Mouse (Mus musculus) hindbrain, embryonic 10.5 days (tissue): Measurements from ENCODE around the gene Olfr5. TPM values are rescaled to one million over a fixed set of nuclear protein-coding genes. Genes with fewer than 3 reads are reported as not detected.
"Not testable (repeated sequence)": the region's sequence is repeated elsewhere in the genome, so short reads cannot be mapped to it uniquely, and the experiment has no call there.

Experiments used
- DNase-seq: peaks from one replicate; pipeline ENCODE4 v3.0.0-alpha.2; 2017; ENCODE audit warnings: low spot score
- H3K27ac ChIP-seq: fragments of 300-500 bp; sonication (generic); 2 replicates; pipeline ENCODE4 v1.5.1; 2016; ENCODE audit warnings: mild to moderate bottlenecking, moderate library complexity
- H3K27me3 ChIP-seq: fragments of 300-500 bp; sonication (generic); 2 replicates; pipeline ENCODE4 v1.6.1; 2016; ENCODE audit warnings: mild to moderate bottlenecking; ENCODE audit not compliant: poor library complexity, insufficient read depth, severe bottlenecking
- H3K36me3 ChIP-seq: fragments of 300-500 bp; sonication (generic); 2 replicates; pipeline ENCODE4 v1.6.1; 2016; ENCODE audit warnings: mild to moderate bottlenecking, moderate library complexity
- H3K4me1 ChIP-seq: fragments of 300-500 bp; sonication (generic); replicated peaks from 2 replicates; pipeline ENCODE4 v1.6.1; 2016; ENCODE audit warnings: mild to moderate bottlenecking
- H3K4me3 ChIP-seq: fragments of 300-500 bp; sonication (generic); 2 replicates; pipeline ENCODE4 v1.5.1; 2016; ENCODE audit warnings: mild to moderate bottlenecking, moderate library complexity
- H3K9me3 ChIP-seq: fragments of 300-500 bp; sonication (generic); 2 replicates; pipeline ENCODE4 v1.6.1; 2016; ENCODE audit warnings: mild to moderate bottlenecking, moderate library complexity
- WGBS: fragments of 180-500 bp; shearing (Covaris S2); methylation state at CpG from one replicate; pipeline ENCODE4 v1.1.7; 2016; 5-methylcytosine and 5-hydroxymethylcytosine counted together
- polyA plus RNA-seq: library from polyadenylated mRNA; unstranded; fragments of >200 nt; fragmentation: Nextera tagmentation; extraction: Ambion mirVana; gene quantifications from 2 replicates; pipeline ENCODE4 v1.2.1, GENCODE M21; 2016

Gene Olfr5
- polyA plus RNA-seq: not detected in 2 replicates

DNA sequence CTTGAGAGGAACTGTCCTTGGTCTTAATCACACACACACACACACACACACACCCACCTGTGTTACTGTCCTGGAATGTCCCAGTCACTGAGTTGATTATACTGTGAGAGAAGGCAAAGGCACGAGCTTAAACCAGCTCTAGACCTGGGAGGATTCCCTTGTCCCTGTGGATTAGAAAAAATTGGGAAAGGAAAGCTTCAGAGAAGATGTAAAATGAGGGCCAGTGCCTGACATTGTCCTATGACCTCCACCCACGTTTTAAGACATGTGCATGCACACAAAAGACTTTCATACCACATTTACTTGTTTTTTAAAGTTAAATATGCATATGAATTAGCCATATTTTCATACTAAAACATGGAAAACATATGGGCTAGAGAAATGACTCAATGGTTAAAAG, at the start of gene Olfr5:
Olfr5 (minus strand) TSS at position 101 of the 400 bp plus-strand sequence.
- peaks cover 28% of the 10 kb centered on the region for H3K9me3 ChIP-seq
- 41% methylated on average over 2 of the region's 2 CpGs for WGBS
- H3K27me3 ChIP-seq: no peaks in the 10 kb centered on the region

DNA sequence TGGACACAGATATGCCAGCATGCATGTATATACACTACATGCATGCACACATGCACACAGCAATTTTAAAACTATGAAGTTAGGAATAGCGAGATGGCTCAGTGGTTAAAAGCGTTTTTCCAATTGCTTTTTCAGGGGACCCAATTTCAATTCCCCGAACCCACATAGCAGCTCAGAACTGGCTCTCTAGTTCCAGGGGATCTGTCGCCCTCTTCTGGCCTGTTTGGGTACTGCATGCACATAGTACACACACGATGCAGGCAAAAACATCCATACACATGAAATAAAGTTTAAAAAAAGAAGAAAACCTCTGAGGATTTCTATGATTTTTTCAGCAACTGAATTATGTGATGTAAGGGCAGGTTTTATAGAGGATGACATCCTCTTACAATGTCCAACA, 39.4 kb upstream of the Olfr5 start:
- H3K36me3 ChIP-seq: no peaks in the 10 kb centered on the region
- no peak overlapping the region for H3K27ac ChIP-seq
- no peaks in the 10 kb centered on the region for H3K27me3 ChIP-seq
- no peak overlapping the region for H3K4me3 ChIP-seq
- H3K9me3 ChIP-seq: peaks cover 54% of the 10 kb centered on the region
- peak; percentile 5 for DNase-seq
- H3K4me1 ChIP-seq: no peaks in the 10 kb centered on the region
- 66% methylated on average over 5 of the region's 5 CpGs for WGBS

More for the DNA sequence above, at the start of gene Olfr5:
- DNase-seq: no peak
- Histone ChIP-seq H3K4me3 (no peak within 1 kb of the TSS), H3K36me3 (no peaks in the 10 kb centered on the region), H3K27ac (no peak within 1 kb of the TSS), H3K4me1 (no peaks in the 10 kb centered on the region)

- 62% methylated on average over 3 of the region's 3 CpGs for WGBS
- Histone ChIP-seq H3K4me1 (no peaks in the 10 kb centered on the region), H3K27me3 (no peaks in the 10 kb centered on the region), H3K4me3 (no peak overlapping the region), H3K9me3 (peaks cover 52% of the 10 kb centered on the region), H3K36me3 (no peaks in the 10 kb centered on the region), H3K27ac (no peak overlapping the region)
- no peak for DNase-seq
These were observed 38.3 kb upstream of the Olfr5 start for GRCm38 (mm10) chr7:6525001-6525400.

DNA sequence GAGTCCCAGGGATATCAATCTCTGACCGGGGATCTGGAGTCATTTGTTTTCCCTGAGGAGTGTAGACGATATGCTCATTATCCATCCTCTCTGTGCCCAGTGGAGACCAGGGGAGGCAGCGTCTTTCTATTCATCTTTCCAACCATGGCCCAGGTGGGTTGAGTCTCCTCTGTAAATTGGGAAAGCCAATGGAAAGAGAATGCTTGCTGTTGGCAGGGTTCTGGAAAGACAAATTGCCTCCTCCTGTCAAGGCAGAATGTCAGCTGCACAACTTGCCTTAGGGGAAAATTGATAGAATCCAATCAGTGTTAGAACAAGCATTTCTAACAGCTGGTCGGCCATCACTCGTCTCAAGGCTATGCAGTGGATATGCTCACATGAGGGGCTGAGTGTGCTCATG, 36.1 kb upstream of the Olfr5 start, which contains the start of gene Olfr1349:
Olfr1349 (minus strand) TSS at position 101 of the 400 bp plus-strand sequence.
- Histone ChIP-seq H3K27me3 (no peaks in the 10 kb centered on the region), H3K36me3 (no peaks in the 10 kb centered on the region), H3K4me1 (no peaks in the 10 kb centered on the region), H3K27ac (no peak within 1 kb of the TSS), H3K9me3 (peaks cover 58% of the 10 kb centered on the region), H3K4me3 (no peak within 1 kb of the TSS)
- WGBS: 83% methylated on average over 5 of the region's 5 CpGs
- DNase-seq: no peak

- Histone ChIP-seq H3K36me3 (no peaks in the 10 kb centered on the region), H3K9me3 (peaks cover 56% of the 10 kb centered on the region), H3K27me3 (no peaks in the 10 kb centered on the region), H3K4me3 (no peak overlapping the region), H3K27ac (no peak overlapping the region), H3K4me1 (no peaks in the 10 kb centered on the region)
- DNase-seq: no peak
- WGBS: 55% methylated on average over 1 of the region's 1 CpGs
These were observed 34.9 kb upstream of the Olfr5 start for GRCm38 (mm10) chr7:6521666-6522065.

GRCm38 (mm10) chr7:6508648-6509047, 21.9 kb upstream of the Olfr5 start, which contains the start of gene Olfr1348:
Gene Olfr1348, minus strand, starts transcription at chr7:6508748.
- DNase-seq: no peak
- WGBS: 95% methylated on average over 1 of the region's 1 CpGs
- H3K27ac ChIP-seq: no peak within 1 kb of the TSS
- H3K27me3 ChIP-seq: no peaks in the 10 kb centered on the region
- H3K4me3 ChIP-seq: no peak within 1 kb of the TSS
- no peaks in the 10 kb centered on the region for H3K4me1 ChIP-seq
- peaks cover 26% of the 10 kb centered on the region; the same call in 1 of the 2 replicates for H3K9me3 ChIP-seq
- H3K36me3 ChIP-seq: no peaks in the 10 kb centered on the region

DNA sequence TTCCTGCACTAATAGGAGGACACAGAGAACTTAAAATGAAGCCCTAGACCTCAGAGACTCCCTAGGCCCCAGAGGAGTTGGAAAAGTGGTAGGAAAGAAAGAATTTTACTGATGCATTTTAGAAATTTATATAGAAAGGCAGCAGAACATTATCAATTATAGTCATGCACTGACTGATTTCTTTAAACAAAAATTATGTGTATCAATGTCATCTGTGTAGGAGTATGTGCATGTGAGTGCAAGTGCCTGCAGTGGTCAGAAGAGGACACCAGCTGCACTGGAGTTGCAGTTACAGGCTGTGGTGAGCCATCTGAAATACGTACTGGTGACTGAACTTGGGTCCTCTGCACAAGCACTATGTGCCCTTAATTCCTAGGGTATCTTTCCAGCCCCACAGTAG, 12.9 kb upstream of the Olfr5 start, which contains the start of gene Olfr1347:
Olfr1347 (minus strand) TSS at position 101 of the 400 bp plus-strand sequence.
- H3K4me1 ChIP-seq: no peaks in the 10 kb centered on the region
- no peaks in the 10 kb centered on the region for H3K36me3 ChIP-seq
- WGBS: 58% methylated on average over 1 of the region's 1 CpGs
- H3K4me3 ChIP-seq: no peak within 1 kb of the TSS
- H3K27me3 ChIP-seq: no peaks in the 10 kb centered on the region
- H3K9me3 ChIP-seq: peaks cover 39% of the 10 kb centered on the region
- DNase-seq: no peak
- no peak within 1 kb of the TSS for H3K27ac ChIP-seq

DNA sequence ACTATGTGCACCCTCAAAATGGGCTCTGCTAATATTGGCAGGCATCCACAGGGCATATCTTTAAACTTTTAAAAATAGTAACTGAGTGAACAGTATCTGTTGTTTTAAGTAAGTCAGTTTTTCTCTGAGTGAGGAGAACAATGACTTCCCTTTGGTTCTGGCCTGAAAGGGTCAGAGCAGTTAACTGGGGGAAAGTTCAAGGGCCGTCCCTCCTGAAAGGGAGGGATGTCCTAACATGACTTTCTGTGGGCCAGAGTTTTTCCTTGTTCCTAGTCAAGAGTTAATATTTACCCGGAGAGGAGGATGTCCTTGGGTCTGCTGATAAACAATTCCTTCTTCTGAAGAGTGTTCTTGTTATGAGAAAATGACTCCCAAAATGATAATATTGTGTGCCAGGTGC, 9.1 kb downstream of the Olfr5 start:
- 79% methylated on average over 2 of the region's 2 CpGs for WGBS
- not testable (repeated sequence) for H3K36me3 ChIP-seq, H3K27ac ChIP-seq, H3K27me3 ChIP-seq, H3K4me1 ChIP-seq, DNase-seq, H3K4me3 ChIP-seq
- H3K9me3 ChIP-seq: peaks cover 37% of the 10 kb centered on the region

DNA sequence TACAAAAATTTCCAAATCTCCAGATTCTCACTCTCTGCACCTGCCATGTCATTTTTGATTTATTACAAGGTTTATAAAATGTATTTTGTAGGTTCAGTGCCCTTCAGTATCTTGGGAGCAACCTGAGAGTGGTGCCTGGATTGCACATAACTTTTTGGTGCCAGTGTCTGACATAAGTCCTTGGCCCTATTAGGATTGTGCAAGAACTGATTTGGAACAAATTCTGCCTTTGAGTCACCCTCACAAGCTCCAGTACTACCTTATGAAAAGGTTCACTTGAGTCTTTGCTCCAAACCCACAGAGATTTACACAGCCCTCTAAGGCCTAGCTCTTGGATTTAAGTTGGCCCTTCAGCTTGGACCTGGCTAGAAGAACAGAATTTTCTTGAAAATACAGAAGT, 19.8 kb downstream of the Olfr5 start, which contains the start of gene Olfr1346:
Olfr1346 (plus strand) TSS at position 151 of the 400 bp plus-strand sequence.
- no peaks in the 10 kb centered on the region for H3K36me3 ChIP-seq
- DNase-seq: no peak
- no peak within 1 kb of the TSS for H3K4me3 ChIP-seq
- H3K27ac ChIP-seq: no peak within 1 kb of the TSS
- H3K27me3 ChIP-seq: no peaks in the 10 kb centered on the region
- H3K4me1 ChIP-seq: no peaks in the 10 kb centered on the region
- H3K9me3 ChIP-seq: 0 out of 2 replicates have a peak, but pooled peaks cover 5% of the 10 kb centered on the region

GRCm38 (mm10) chr7:6456399-6456798, 30.3 kb downstream of the Olfr5 start:
- no peak overlapping the region for H3K4me3 ChIP-seq
- H3K9me3 ChIP-seq: peaks cover 18% of the 10 kb centered on the region; the same call in 1 of the 2 replicates
- no peaks in the 10 kb centered on the region for H3K4me1 ChIP-seq
- no peak overlapping the region for H3K27ac ChIP-seq
- no peaks in the 10 kb centered on the region for H3K36me3 ChIP-seq
- WGBS: 42% methylated on average over 3 of the region's 3 CpGs
- no peak for DNase-seq
- no peaks in the 10 kb centered on the region for H3K27me3 ChIP-seq

DNA sequence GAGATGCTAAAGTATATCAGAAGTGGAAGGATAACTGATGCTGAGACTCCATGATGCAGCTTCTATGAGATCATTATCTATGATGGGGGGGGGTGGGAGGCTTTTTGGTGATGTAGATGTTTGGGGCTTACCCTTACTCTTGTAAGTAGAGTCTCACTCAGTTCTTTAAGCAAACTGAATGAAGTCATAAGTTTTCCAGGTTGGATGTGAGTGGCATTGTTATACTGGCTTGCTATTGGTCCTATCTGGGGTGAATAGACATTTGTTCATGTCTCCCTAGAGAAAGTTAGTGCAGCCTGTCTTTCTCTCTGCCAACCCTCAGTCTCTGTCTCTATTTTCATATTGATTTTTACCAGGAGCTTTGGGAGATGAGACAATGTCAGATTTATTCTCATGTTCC, 30.9 kb downstream of the Olfr5 start, which contains the start of gene Olfr1336:
Olfr1336 (plus strand) TSS at position 301 of the 400 bp plus-strand sequence.
- Histone ChIP-seq H3K27ac (no peak within 1 kb of the TSS), H3K27me3 (no peaks in the 10 kb centered on the region), H3K4me3 (no peak within 1 kb of the TSS), H3K4me1 (no peaks in the 10 kb centered on the region), H3K36me3 (no peaks in the 10 kb centered on the region), H3K9me3 (peaks cover 15% of the 10 kb centered on the region; the same call in 1 of the 2 replicates)
- DNase-seq: no peak

DNA sequence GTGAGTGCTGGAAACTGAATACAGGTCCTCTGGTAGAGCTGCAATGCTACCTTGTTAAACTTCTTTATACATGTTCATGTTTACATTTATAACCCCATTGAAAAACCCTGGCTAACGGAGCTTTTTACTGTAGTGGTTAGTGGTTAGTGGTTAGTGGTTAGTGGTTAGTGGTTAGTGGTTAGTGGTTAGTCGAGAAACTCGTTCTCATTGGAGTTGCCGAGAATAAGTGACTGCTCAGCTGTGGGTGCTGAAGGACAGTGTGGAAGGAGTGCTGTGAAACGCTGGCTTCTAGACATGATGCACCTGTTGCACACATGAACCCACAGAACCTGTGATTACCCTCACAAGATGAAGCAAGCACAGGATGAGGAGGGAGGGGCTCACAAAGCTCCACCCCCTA, 39.0 kb downstream of the Olfr5 start:
- Histone ChIP-seq H3K9me3 (peaks cover 10% of the 10 kb centered on the region; the same call in 1 of the 2 replicates), H3K36me3 (no peaks in the 10 kb centered on the region), H3K27me3 (no peaks in the 10 kb centered on the region), H3K4me1 (no peaks in the 10 kb centered on the region), H3K27ac (no peak overlapping the region), H3K4me3 (no peak overlapping the region)
- WGBS: 89% methylated on average over 5 of the region's 5 CpGs
- DNase-seq: no peak

DNA sequence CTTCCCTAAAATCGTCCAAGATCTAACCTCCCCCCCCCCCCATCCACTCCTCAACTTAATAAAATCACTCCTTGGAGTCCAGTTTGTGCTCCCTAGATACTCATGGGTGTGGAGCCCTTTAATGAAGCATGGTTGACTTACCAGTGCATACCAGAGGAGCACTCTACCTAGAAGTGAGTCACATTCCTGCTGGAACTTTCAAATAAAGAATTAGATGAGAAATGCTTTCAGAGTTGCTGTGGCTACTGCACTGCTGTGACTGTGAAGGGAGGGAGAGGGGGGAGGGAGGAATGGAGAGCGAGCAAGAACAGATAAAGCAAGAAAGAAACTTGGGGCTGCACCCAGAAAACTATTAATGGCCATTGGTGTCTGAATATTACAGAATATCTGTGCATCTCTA, 45.6 kb downstream of the Olfr5 start:
- DNase-seq: no peak
- Histone ChIP-seq H3K36me3 (no peaks in the 10 kb centered on the region), H3K27ac (no peak overlapping the region), H3K9me3 (peaks cover 11% of the 10 kb centered on the region; the same call in 1 of the 2 replicates), H3K4me1 (peaks cover 4% of the 10 kb centered on the region; the same call in 1 of the 2 replicates), H3K4me3 (no peak overlapping the region), H3K27me3 (no peaks in the 10 kb centered on the region)
- WGBS: 65% methylated on average over 2 of the region's 2 CpGs

- no peak for DNase-seq
- H3K4me1 ChIP-seq: peaks cover 17% of the 10 kb centered on the region
- no peak within 1 kb of the TSS for H3K27ac ChIP-seq
- no peaks in the 10 kb centered on the region for H3K36me3 ChIP-seq
- 85% methylated on average over 3 of the region's 3 CpGs for WGBS
- H3K27me3 ChIP-seq: no peaks in the 10 kb centered on the region
- peaks cover 11% of the 10 kb centered on the region; the same call in 1 of the 2 replicates for H3K9me3 ChIP-seq
- no peak within 1 kb of the TSS for H3K4me3 ChIP-seq
These were observed 48.4 kb downstream of the Olfr5 start, which contains the start of gene Olfr1344 for GRCm38 (mm10) chr7:6438388-6438787. Gene Olfr1344, plus strand, starts transcription at chr7:6438688.
